Mouse (Mus musculus) MEL (cell line): ENCODE data around the gene Nfia.

Source experiments
- BHLHE40 ChIP-seq: IDR thresholded peaks from 2 replicates; pipeline ENCODE4 v1.6.1; 2012; ENCODE audit warnings: low read depth, mild to moderate bottlenecking, inconsistent platforms, low read length, improper control_type of control experiment, borderline replicate concordance
- CTCF ChIP-seq, 3 experiments: IDR thresholded peaks in 2 of 3; conservative IDR thresholded peaks in 1 of 3; 2 replicates each; pipeline ENCODE4 v1.5.1; 2011 to 2012; ENCODE audit warnings: low read length in 3 of 3, low read depth in 2 of 3, mild to moderate bottlenecking in 2 of 3, improper control_type of control experiment in 1 of 3, inconsistent platforms in 1 of 3, mixed read lengths in 1 of 3, moderate library complexity in 1 of 3; ENCODE audit not compliant: control insufficient read depth in 1 of 3, insufficient read depth in 1 of 3, poor library complexity in 1 of 3, severe bottlenecking in 1 of 3
- ELF1 ChIP-seq: IDR thresholded peaks from 2 replicates; pipeline ENCODE4 v1.6.1; 2014; ENCODE audit warnings: low read depth, mild to moderate bottlenecking, inconsistent platforms, low read length, improper control_type of control experiment, moderate library complexity
- EP300 ChIP-seq, 2 experiments: IDR thresholded peaks; 2 replicates each; pipeline ENCODE4 v1.6.1; 2011; ENCODE audit warnings: improper control_type of control experiment in 2 of 2, low read length in 2 of 2, low read depth in 1 of 2, mild to moderate bottlenecking in 1 of 2
- ETS1 ChIP-seq: IDR thresholded peaks from 2 replicates; pipeline ENCODE4 v1.6.1; 2012; ENCODE audit warnings: low read depth, mild to moderate bottlenecking, inconsistent platforms, low read length, improper control_type of control experiment, moderate library complexity
- POLR2A ChIP-seq, 2 experiments: IDR thresholded peaks; 2 replicates each; pipeline ENCODE4 v1.6.1; 2011 to 2012; ENCODE audit warnings: low read length in 2 of 2, mild to moderate bottlenecking in 2 of 2, control low read depth in 1 of 2, improper control_type of control experiment in 1 of 2, low read depth in 1 of 2, moderate library complexity in 1 of 2; ENCODE audit not compliant: control insufficient read depth in 1 of 2, insufficient read depth in 1 of 2, poor library complexity in 1 of 2
- TAL1 ChIP-seq: IDR thresholded peaks from 2 replicates; pipeline ENCODE4 v1.6.1; 2012; ENCODE audit warnings: mild to moderate bottlenecking, inconsistent platforms, low read length, moderate library complexity, mixed read lengths

DNA sequence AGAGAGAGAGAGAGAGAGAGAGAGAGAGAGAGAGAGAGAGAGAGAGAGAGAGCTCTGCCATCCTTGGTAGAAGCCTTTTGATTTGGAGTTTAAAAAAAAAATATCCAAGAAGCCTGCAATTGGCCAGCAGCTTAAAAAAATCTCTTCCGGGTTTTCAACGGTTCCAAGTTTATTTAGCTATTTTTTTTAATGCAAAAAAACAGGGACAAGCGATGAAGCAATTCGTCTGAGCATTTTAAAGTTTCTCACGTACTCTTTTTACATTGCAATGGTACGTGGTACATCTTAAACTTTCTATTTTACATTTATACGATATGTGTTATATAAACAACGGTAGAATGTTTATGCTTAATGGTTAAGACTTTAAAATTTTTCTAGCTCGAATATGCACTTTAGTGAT is at the start of gene Nfia:
- TF ChIP-seq ETS1 = no peak
- no peak for TF ChIP-seq TAL1
- no peak for TF ChIP-seq EP300 (IDR thresholded peaks at IDR 0.05; ENCODE audit: low read depth in 1 of 2, low read length in 2 of 2)
- TF ChIP-seq CTCF (IDR thresholded peaks at IDR 0.05 in 2 of 3, conservative IDR thresholded peaks at IDR 0.05 in 1 of 3; ENCODE audit: control insufficient read depth in 1 of 3, insufficient read depth in 1 of 3, low read depth in 2 of 3, low read length in 3 of 3, poor library complexity in 1 of 3, severe bottlenecking in 1 of 3) = no peak
- TF ChIP-seq POLR2A (IDR thresholded peaks at IDR 0.05; ENCODE audit: control insufficient read depth in 1 of 2, insufficient read depth in 1 of 2, low read depth in 1 of 2, low read length in 2 of 2, poor library complexity in 1 of 2) = no peak; a peak in 1 of 4 replicates
- TF ChIP-seq ELF1 = peak; percentile 72
- no peak for TF ChIP-seq BHLHE40
